Mouse (Mus musculus) myocyte (in vitro differentiated cells): Measurements from ENCODE around the gene Lrrc15. TPM values are rescaled to one million over a fixed set of nuclear protein-coding genes. Genes with fewer than 3 reads are reported as not detected.

Source experiments
- H3K27me3 ChIP-seq: one replicate; pipeline ENCODE4 v1.6.1; 2011; ENCODE audit not compliant: control insufficient read depth, insufficient read depth, insufficient read length
- H3K36me3 ChIP-seq: one replicate; pipeline ENCODE4 v1.6.1; 2011; ENCODE audit not compliant: control insufficient read depth, insufficient read depth
- H3K4me2 ChIP-seq: one replicate; pipeline ENCODE4 v1.6.1; 2011; ENCODE audit warnings: low read depth, control low read depth
- H3K4me3 ChIP-seq: one replicate; pipeline ENCODE4 v1.5.1; 2011; ENCODE audit warnings: mild to moderate bottlenecking, control low read depth, moderate library complexity
- H3K79me2 ChIP-seq: one replicate; pipeline ENCODE4 v1.6.1; 2011; ENCODE audit not compliant: control insufficient read depth, insufficient read depth
- H3ac ChIP-seq: one replicate; pipeline ENCODE4 v1.6.1; 2011; ENCODE audit not compliant: control insufficient read depth, insufficient read length
- CEBPB ChIP-seq: IDR thresholded peaks from 2 replicates; pipeline ENCODE4 v1.6.1; 2011; ENCODE audit warnings: mild to moderate bottlenecking, moderate library complexity; ENCODE audit not compliant: poor library complexity, insufficient read depth, severe bottlenecking
- E2F4 ChIP-seq: IDR thresholded peaks from one replicate; pipeline ENCODE4 v1.6.1; 2011; ENCODE audit warnings: mild to moderate bottlenecking, control low read depth, moderate library complexity; ENCODE audit not compliant: insufficient read depth
- MAX ChIP-seq: IDR thresholded peaks from one replicate; pipeline ENCODE4 v1.6.1; 2011; ENCODE audit warnings: low read depth, mild to moderate bottlenecking, control low read depth
- MYOD1 ChIP-seq, 3 experiments: IDR thresholded peaks; one replicate each; pipeline ENCODE4 v1.6.1; 2011; ENCODE audit warnings: control low read depth in 2 of 3, low read depth in 2 of 3, mild to moderate bottlenecking in 2 of 3, moderate library complexity in 1 of 3; ENCODE audit not compliant: insufficient read length in 2 of 3, control insufficient read depth in 1 of 3
- MYOG ChIP-seq, 3 experiments: IDR thresholded peaks; one replicate each; pipeline ENCODE4 v1.6.1; 2011; ENCODE audit warnings: control low read depth in 2 of 3, low read depth in 2 of 3, mild to moderate bottlenecking in 2 of 3; ENCODE audit not compliant: insufficient read length in 2 of 3, control insufficient read depth in 1 of 3, insufficient read depth in 1 of 3
- POLR2A ChIP-seq: IDR thresholded peaks from one replicate; pipeline ENCODE4 v1.6.1; 2011; ENCODE audit warnings: low read depth, mild to moderate bottlenecking, control low read depth, moderate library complexity; ENCODE audit not compliant: insufficient read length
- POLR2AphosphoS2 ChIP-seq: IDR thresholded peaks from one replicate; pipeline ENCODE4 v1.6.1; 2011; ENCODE audit warnings: low read depth, control low read depth; ENCODE audit not compliant: insufficient read length
- REST ChIP-seq: IDR thresholded peaks from one replicate; pipeline ENCODE4 v1.6.1; 2011; ENCODE audit warnings: mild to moderate bottlenecking, control low read depth, moderate library complexity; ENCODE audit not compliant: insufficient read depth, insufficient read length
- SRF ChIP-seq: IDR thresholded peaks from one replicate; pipeline ENCODE4 v1.6.1; 2011; ENCODE audit warnings: low read depth; ENCODE audit not compliant: control insufficient read depth, insufficient read length
- TCF12 ChIP-seq: IDR thresholded peaks from one replicate; pipeline ENCODE4 v1.6.1; 2011; ENCODE audit warnings: mild to moderate bottlenecking, control low read depth; ENCODE audit not compliant: poor library complexity, insufficient read depth, severe bottlenecking
- TCF3 ChIP-seq: IDR thresholded peaks from one replicate; pipeline ENCODE4 v1.6.1; 2011; ENCODE audit warnings: low read depth, control low read depth; ENCODE audit not compliant: insufficient read length
- USF1 ChIP-seq: IDR thresholded peaks from one replicate; pipeline ENCODE4 v1.6.1; 2011; ENCODE audit warnings: low read depth, mild to moderate bottlenecking, control low read depth, moderate library complexity
- polyA plus RNA-seq: library from polyadenylated mRNA; unstranded; fragments of >200 nt; fragmentation: generic; extraction: Trizol; gene quantifications from one replicate; pipeline ENCODE4 v1.2.1, GENCODE M21; 2012; ENCODE audit warnings: missing spikeins

Lrrc15 gene
- polyA plus RNA-seq, 1 experiment, result 0.04 TPM

GRCm38 (mm10) chr16:30235577-30235976 is 47.5 kb downstream of the Lrrc15 start:
- Histone ChIP-seq H3K79me2 (no peaks in the 10 kb centered on the region), H3K36me3 (no peaks in the 10 kb centered on the region), H3ac (no peak overlapping the region), H3K27me3 (no peaks in the 10 kb centered on the region), H3K4me3 (peak overlapping the region; percentile 17), H3K4me2 (peak overlapping the region; percentile 81)
- TF ChIP-seq TCF3 (no peak), MAX (no peak), POLR2A (no peak), MYOD1 (IDR thresholded peaks at IDR 0.05; ENCODE audit: control insufficient read depth in 1 of 3, insufficient read length in 2 of 3, low read depth in 2 of 3) (no peak), REST (no peak), SRF (no peak)

GRCm38 (mm10) chr16:30234636-30235546 is 48.2 kb downstream of the Lrrc15 start:
- H3K4me2 ChIP-seq, result peak overlapping the region; percentile 81
- TF ChIP-seq SRF (no peak), TCF3 (no peak), REST (no peak), MAX (no peak), POLR2A (no peak), MYOD1 (IDR thresholded peaks at IDR 0.05; ENCODE audit: control insufficient read depth in 1 of 3, insufficient read length in 2 of 3, low read depth in 2 of 3) (no peak), E2F4 (no peak), TCF12 (no peak), MYOG (IDR thresholded peaks at IDR 0.05; ENCODE audit: control insufficient read depth in 1 of 3, insufficient read depth in 1 of 3, insufficient read length in 2 of 3, low read depth in 2 of 3) (no peak), CEBPB (no peak), USF1 (no peak), POLR2AphosphoS2 (no peak)
- H3K4me3 ChIP-seq, result no peak overlapping the region
- no peaks in the 10 kb centered on the region for H3K27me3 ChIP-seq
- H3K36me3 ChIP-seq, result no peaks in the 10 kb centered on the region
- H3K79me2 ChIP-seq, result no peaks in the 10 kb centered on the region
- H3ac ChIP-seq, result no peak overlapping the region

- Histone ChIP-seq H3K4me3 (no peak overlapping the region), H3K36me3 (no peaks in the 10 kb centered on the region), H3ac (no peak overlapping the region), H3K27me3 (no peaks in the 10 kb centered on the region), H3K4me2 (no peak overlapping the region), H3K79me2 (no peaks in the 10 kb centered on the region)
- TF ChIP-seq TCF3 (no peak), CEBPB (no peak), TCF12 (no peak), POLR2AphosphoS2 (no peak), MYOG (IDR thresholded peaks at IDR 0.05; ENCODE audit: control insufficient read depth in 1 of 3, insufficient read depth in 1 of 3, insufficient read length in 2 of 3, low read depth in 2 of 3) (no peak), E2F4 (no peak), POLR2A (no peak), USF1 (no peak), MYOD1 (IDR thresholded peaks at IDR 0.05; ENCODE audit: control insufficient read depth in 1 of 3, insufficient read length in 2 of 3, low read depth in 2 of 3) (no peak), MAX (no peak), REST (no peak), SRF (no peak)
These were observed 49.0 kb downstream of the Lrrc15 start for GRCm38 (mm10) chr16:30234077-30234476.

- Histone ChIP-seq H3K4me3 (no peak overlapping the region), H3K79me2 (no peaks in the 10 kb centered on the region), H3ac (no peak overlapping the region), H3K36me3 (no peaks in the 10 kb centered on the region), H3K27me3 (no peaks in the 10 kb centered on the region), H3K4me2 (no peak overlapping the region)
- TF ChIP-seq MAX (no peak), MYOG (IDR thresholded peaks at IDR 0.05; ENCODE audit: control insufficient read depth in 1 of 3, insufficient read depth in 1 of 3, insufficient read length in 2 of 3, low read depth in 2 of 3) (no peak)
These were observed 51.0 kb downstream of the Lrrc15 start for GRCm38 (mm10) chr16:30231882-30232604.

GRCm38 (mm10) chr16:30227352-30227751 is 55.7 kb downstream of the Lrrc15 start:
- H3K4me3 ChIP-seq, result no peak overlapping the region
- no peaks in the 10 kb centered on the region for H3K79me2 ChIP-seq
- peak overlapping the region; percentile 21 for H3K4me2 ChIP-seq
- no peaks in the 10 kb centered on the region for H3K36me3 ChIP-seq
- H3K27me3 ChIP-seq, result no peaks in the 10 kb centered on the region
- H3ac ChIP-seq, result no peak overlapping the region
- TF ChIP-seq MYOG (IDR thresholded peaks at IDR 0.05; ENCODE audit: control insufficient read depth in 1 of 3, insufficient read depth in 1 of 3, insufficient read length in 2 of 3, low read depth in 2 of 3) (peak in 2 of 3 experiments; percentile 79 to 95), SRF (no peak), MAX (no peak), POLR2A (no peak), USF1 (no peak), REST (no peak), TCF12 (peak; percentile 63), E2F4 (no peak), CEBPB (no peak), TCF3 (peak; percentile 50), POLR2AphosphoS2 (no peak), MYOD1 (IDR thresholded peaks at IDR 0.05; ENCODE audit: control insufficient read depth in 1 of 3, insufficient read length in 2 of 3, low read depth in 2 of 3) (peak in 2 of 3 experiments; percentile 90 to 99)
